Mouse (Mus musculus) thymus, adult 2 months (tissue): Measurements from ENCODE around the gene Adap1.

Experiments used
- CTCF ChIP-seq: fragments of 200-500 bp; IDR thresholded peaks from 2 replicates; pipeline ENCODE4 v1.5.1; 2012; ENCODE audit warnings: mild to moderate bottlenecking, control low read depth, low read length, moderate library complexity, borderline replicate concordance; ENCODE audit not compliant: control insufficient read depth, poor library complexity, insufficient read depth; ENCODE audit errors: extremely low read depth
- POLR2A ChIP-seq: fragments of 200-500 bp; IDR thresholded peaks from 2 replicates; pipeline ENCODE4 v1.6.1; 2012; ENCODE audit warnings: mild to moderate bottlenecking, low read length, control low read depth, moderate library complexity; ENCODE audit not compliant: control insufficient read depth, poor library complexity, insufficient read depth; ENCODE audit errors: extremely low read depth

GRCm38 (mm10) chr5:139309946-139310345 is 15.5 kb downstream of the Adap1 start:
- TF ChIP-seq CTCF (no peak), POLR2A (no peak)
